Mouse (Mus musculus) ovary, postnatal 10 days (tissue): ENCODE measurements around the gene Gm21834.

Experiments used
- DNase-seq: peaks from one replicate; pipeline ENCODE4 v3.0.0; 2022; ENCODE audit warnings: low spot score

The Gm21834 gene

DNA sequence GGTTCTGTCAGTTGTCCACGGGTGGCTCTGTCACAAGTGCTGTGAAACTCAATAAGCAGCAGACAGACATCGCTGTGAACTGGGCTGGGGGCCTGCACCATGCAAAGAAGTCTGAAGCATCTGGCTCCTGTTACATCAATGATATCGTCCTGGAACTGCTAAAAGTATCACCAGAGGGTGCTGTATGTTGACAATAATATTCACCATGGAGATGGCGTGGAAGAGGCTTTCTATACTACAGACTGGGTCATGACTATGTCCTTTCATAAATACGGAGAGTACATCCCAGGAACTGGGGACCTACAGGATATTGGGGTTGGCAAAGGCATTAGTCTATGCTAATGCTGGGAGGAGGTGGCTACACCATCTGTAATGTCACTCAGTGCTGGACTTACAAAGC, at the start of gene Gm21834:
Gene Gm21834 (minus strand): TSS at position 101 of the 400 bp plus-strand sequence.
- DNase-seq = no peak

DNA sequence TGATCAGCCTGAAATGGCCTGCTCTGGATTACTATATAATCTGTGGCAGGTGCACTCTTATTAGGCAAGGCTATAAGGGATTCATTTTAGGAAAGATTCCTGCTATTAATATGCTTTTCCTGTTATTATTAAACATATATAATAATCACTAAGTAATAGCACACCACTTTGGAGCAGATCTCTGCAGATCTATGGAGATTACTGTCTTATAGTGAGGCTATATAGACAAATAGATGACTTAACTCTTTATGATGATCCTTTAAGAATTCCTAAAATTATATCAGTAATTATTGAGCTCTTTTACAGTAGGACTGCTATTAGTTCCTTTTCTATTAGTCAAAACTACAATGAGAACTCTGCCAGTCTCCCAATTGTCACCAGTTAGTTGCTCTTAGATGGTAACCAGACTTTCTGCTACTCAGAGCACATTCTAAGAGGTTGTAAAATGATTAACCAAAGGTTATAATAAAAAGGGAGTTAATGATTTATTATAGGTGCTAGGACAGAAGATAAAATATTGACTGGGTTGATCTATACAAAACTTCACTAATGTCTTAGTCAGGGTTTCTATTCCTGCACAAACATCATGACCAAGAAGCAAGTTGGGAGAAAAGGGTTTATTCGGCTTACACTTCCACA, 46.3 kb upstream of the Gm21834 start:
- DNase-seq = no peak

DNA sequence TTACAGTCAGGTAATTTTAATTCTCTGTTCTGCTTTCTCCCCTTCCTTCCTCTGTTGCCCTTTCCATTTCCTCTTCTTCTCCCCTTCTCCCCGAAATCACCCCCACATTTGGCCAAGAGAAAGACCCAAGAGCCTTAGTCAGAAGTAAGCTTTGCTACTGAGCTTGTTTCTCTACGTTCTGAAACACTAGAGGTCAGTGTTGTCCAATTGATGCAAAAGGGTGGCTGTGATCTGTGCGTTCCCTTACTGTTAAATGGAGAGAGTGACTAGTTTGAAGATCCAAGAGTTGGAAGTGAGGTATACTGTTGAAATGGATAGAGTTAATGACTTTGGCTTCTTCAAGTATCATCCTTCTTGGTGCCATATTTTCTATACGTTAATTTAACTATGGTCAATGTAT, 28.9 kb upstream of the Gm21834 start:
- no peak for DNase-seq

GRCm38 (mm10) chr17:57768622-57769610, 26.9 kb upstream of the Gm21834 start, which contains the start of gene Cntnap5c:
Gene Cntnap5c, plus strand, starts transcription at chr17:57769570.
- DNase-seq = peak; percentile 6

DNA sequence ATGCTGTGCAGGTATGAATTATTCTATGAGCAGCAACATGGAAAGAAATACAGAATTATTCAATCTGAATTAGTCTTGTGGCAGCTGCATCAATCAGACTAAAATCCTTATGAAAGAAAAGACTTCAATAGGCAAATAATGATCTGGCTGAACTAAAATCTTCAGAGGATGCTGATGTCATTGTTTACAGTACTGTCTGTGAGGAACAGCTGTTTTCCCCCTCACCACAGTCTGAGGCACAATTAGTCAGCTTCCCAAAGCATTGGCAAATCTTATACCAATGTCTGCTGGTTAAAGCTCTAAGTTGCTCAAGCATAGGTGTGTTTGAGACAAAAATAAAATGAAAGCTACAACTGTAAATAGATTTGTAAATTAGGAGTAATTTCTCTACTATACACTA, 25.3 kb upstream of the Gm21834 start:
- DNase-seq = no peak

DNA sequence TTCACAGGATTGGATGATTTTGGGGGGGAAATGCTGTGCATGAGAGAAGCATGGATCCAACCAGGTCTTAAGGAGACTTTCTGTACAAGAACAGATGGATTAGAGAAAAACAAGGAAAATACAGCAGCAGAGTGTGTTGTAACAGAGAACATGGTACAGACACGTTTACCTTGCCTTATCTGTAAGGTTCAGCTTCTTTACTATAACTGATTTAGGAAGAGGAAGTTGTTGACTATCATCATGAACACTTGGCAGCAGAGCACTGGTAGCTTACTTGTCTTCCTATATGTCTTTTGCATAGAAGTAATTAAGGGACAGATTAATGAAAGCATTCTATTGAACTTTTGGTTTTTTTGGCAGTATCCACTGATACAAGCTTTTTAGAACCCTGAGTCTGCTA, 16.0 kb upstream of the Gm21834 start:
- DNase-seq = no peak

DNA sequence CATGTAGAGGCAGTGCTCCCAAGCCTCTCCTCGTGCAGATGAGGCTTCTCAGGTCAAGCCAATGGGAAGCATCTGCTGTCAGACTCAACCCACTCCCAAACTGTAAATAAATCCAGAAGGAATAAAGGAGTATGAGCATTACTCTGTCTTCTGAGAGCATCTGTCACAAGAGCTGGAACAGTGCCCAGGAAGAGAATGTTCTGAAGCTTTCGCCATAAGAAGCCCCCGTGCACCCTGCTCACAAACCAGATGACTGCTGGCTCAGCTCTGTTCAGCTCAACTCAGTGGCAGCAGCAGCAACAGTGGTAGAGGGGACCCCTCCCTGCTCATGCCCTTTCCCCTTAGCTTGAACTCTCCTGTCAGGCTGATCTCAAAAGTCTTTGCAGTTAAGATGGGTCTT, 47.2 kb downstream of the Gm21834 start:
- no peak for DNase-seq
